Mouse (Mus musculus) bone marrow, adult 2 months (tissue): ENCODE measurements around the gene Irx5. TPM values are rescaled to one million over a fixed set of nuclear protein-coding genes. Genes with fewer than 3 reads are reported as not detected.

Experiments
- H3K27ac ChIP-seq: fragments of 200-500 bp; 2 replicates; pipeline ENCODE4 v1.5.1; 2012; ENCODE audit warnings: low read depth, mild to moderate bottlenecking, control low read depth, inconsistent platforms, low read length; ENCODE audit not compliant: control insufficient read depth, poor library complexity, insufficient read depth
- H3K4me1 ChIP-seq: fragments of 200-500 bp; 2 replicates; pipeline ENCODE4 v1.6.1; 2011; ENCODE audit warnings: low read length; ENCODE audit not compliant: control insufficient read depth, insufficient read depth
- H3K4me3 ChIP-seq: fragments of 200-500 bp; replicated peaks from 2 replicates; pipeline ENCODE3; 2011; ENCODE audit warnings: mild to moderate bottlenecking, low read depth, low read length, control low read depth; ENCODE audit not compliant: control insufficient read depth
- CTCF ChIP-seq: fragments of 200-500 bp; IDR thresholded peaks from 2 replicates; pipeline ENCODE4 v1.5.1; 2011; ENCODE audit warnings: low read length, control low read depth; ENCODE audit not compliant: control insufficient read depth, insufficient read depth
- POLR2A ChIP-seq: fragments of 200-500 bp; IDR thresholded peaks from 2 replicates; pipeline ENCODE4 v1.6.1; 2011; ENCODE audit warnings: low read depth, mild to moderate bottlenecking, control low read depth, low read length, borderline replicate concordance; ENCODE audit not compliant: control insufficient read depth
- WGBS: fragments of 180-500 bp; shearing (Covaris S2); methylation state at CpG from one replicate; pipeline ENCODE4 v1.1.7; 2018; 5-methylcytosine and 5-hydroxymethylcytosine counted together
- polyA plus RNA-seq: library from polyadenylated mRNA; stranded (reverse); fragments of >200 nt; gene quantifications from 2 replicates; pipeline ENCODE4 v1.2.4, GENCODE M21; 2011; ENCODE audit warnings: low replicate concordance; ENCODE audit not compliant: missing spikeins, insufficient read depth, insufficient read length

Irx5 gene
- polyA plus RNA-seq, 1 experiment, result not detected

- Histone ChIP-seq H3K4me1 (no peaks in the 10 kb centered on the region), H3K4me3 (no peak overlapping the region), H3K27ac (no peak overlapping the region)
- TF ChIP-seq CTCF (no peak), POLR2A (no peak)
- 86% methylated on average over 6 of the region's 6 CpGs for WGBS
These were observed 21.4 kb upstream of the Irx5 start for GRCm38 (mm10) chr8:92336041-92336440.

GRCm38 (mm10) chr8:92343544-92343943 lies 13.9 kb upstream of the Irx5 start:
- TF ChIP-seq POLR2A, result no peak
- TF ChIP-seq CTCF, result no peak
- H3K4me3 ChIP-seq, result no peak overlapping the region
- H3K27ac ChIP-seq, result no peak overlapping the region
- no peaks in the 10 kb centered on the region for H3K4me1 ChIP-seq
- 86% methylated on average over 4 of the region's 4 CpGs for WGBS

- Histone ChIP-seq H3K4me1 (no peaks in the 10 kb centered on the region), H3K27ac (no peak overlapping the region), H3K4me3 (no peak overlapping the region)
- WGBS, result 88% methylated on average over 11 of the region's 11 CpGs
- TF ChIP-seq CTCF (no peak), POLR2A (no peak)
These were observed 7.4 kb upstream of the Irx5 start for GRCm38 (mm10) chr8:92349898-92350486.

- no peaks in the 10 kb centered on the region for H3K4me1 ChIP-seq
- WGBS, result 59% methylated on average over 6 of the region's 6 CpGs
- H3K4me3 ChIP-seq, result no peak overlapping the region
- TF ChIP-seq POLR2A (no peak), CTCF (no peak)
- no peak overlapping the region for H3K27ac ChIP-seq
These were observed 4.0 kb upstream of the Irx5 start for GRCm38 (mm10) chr8:92353405-92353804.

GRCm38 (mm10) chr8:92354536-92355482 lies 2.6 kb upstream of the Irx5 start:
- peak overlapping the region; percentile 21 for H3K4me3 ChIP-seq
- no peak overlapping the region for H3K27ac ChIP-seq
- WGBS, result 17% methylated on average over 22 of the region's 22 CpGs
- no peaks in the 10 kb centered on the region for H3K4me1 ChIP-seq
- TF ChIP-seq POLR2A, result no peak
- no peak for TF ChIP-seq CTCF

GRCm38 (mm10) chr8:92355701-92356612 lies 1.5 kb upstream of the Irx5 start:
- Histone ChIP-seq H3K27ac (peak overlapping the region; percentile 16; the same call in 1 of the 2 replicates), H3K4me3 (peak overlapping the region; percentile 78), H3K4me1 (no peaks in the 10 kb centered on the region)
- no peak for TF ChIP-seq CTCF
- 0 out of 2 replicates have a peak, but pooled peaks have one; percentile 5 for TF ChIP-seq POLR2A
- under 1% methylated on average over 93 of the region's 93 CpGs for WGBS

GRCm38 (mm10) chr8:92356613-92357375 lies 631 bp upstream of the Irx5 start:
- Histone ChIP-seq H3K4me1 (no peaks in the 10 kb centered on the region), H3K4me3 (no peak overlapping the region), H3K27ac (no peak overlapping the region)
- no peak for TF ChIP-seq CTCF
- TF ChIP-seq POLR2A, result no peak
- WGBS, result 7% methylated on average over 40 of the region's 40 CpGs
